Mouse (Mus musculus) adrenal gland, postnatal 4 days (tissue): ENCODE measurements around the gene 1110004F10Rik. TPM values are rescaled to one million over a fixed set of nuclear protein-coding genes. Genes with fewer than 3 reads are reported as not detected.
"Not testable (repeated sequence)": the region's sequence is repeated elsewhere in the genome, so short reads cannot be mapped to it uniquely, and the experiment has no call there.

ENCODE experiments used
- DNase-seq, 2 experiments: peaks; one replicate each; pipeline ENCODE4 v3.0.0; 2021 to 2022; ENCODE audit warnings: low spot score in 2 of 2, mixed read lengths in 2 of 2
- long read RNA-seq, 2 experiments: library from polyadenylated mRNA; stranded (forward); transcript quantifications; one replicate each; pipeline ENCODE4 v2.0.0; 2021
- total RNA-seq, 2 experiments: library from RNA; stranded (reverse); gene quantifications; 2 replicates each; pipeline ENCODE4 v1.2.3; 2021

Gene 1110004F10Rik
- 100 to 1,000 TPM; 132 to 137 TPM for total RNA-seq
- long read RNA-seq, experiment 1, transcript 1110004F10Rik-201 (5 exons, 1,479 nt): major isoform, 234 of 282 reads
- long read RNA-seq, experiment 1, transcript 1110004F10Rik-203 (5 exons, 927 nt): minor isoform, 9 of 282 reads
- long read RNA-seq, experiment 1, partial matches to known transcripts: 21 of 282 reads
- long read RNA-seq, experiment 1, other reads (novel, unspliced or antisense): 16 of 282 reads
- long read RNA-seq, experiment 2, transcript 1110004F10Rik-201 (5 exons, 1,479 nt): major isoform, 338 of 366 reads
- long read RNA-seq, experiment 2, transcript 1110004F10Rik-203 (5 exons, 927 nt): minor isoform, 6 of 366 reads
- long read RNA-seq, experiment 2, partial matches to known transcripts: 7 of 366 reads
- long read RNA-seq, experiment 2, other reads (novel, unspliced or antisense): 10 of 366 reads

DNA sequence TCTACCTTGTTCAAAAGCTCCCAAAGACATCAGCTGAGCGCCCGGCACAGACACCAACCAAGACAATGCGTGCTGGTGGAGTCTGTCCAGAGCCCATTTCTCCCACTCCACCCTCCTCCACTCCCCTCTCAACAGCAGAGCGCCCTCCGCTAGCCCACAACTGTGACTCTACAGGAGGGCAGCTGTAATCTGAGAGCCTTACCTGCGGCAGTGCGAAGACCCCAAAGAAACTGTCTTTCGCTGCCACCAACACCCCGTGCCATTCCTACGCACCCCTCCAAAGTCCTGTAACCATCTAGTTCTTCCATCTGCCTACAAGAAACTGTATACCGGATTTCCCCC is at the start of gene 1110004F10Rik:
Gene 1110004F10Rik, plus strand, starts transcription at position 202 of the 342 bp plus-strand sequence.
- DNase-seq: no peak

DNA sequence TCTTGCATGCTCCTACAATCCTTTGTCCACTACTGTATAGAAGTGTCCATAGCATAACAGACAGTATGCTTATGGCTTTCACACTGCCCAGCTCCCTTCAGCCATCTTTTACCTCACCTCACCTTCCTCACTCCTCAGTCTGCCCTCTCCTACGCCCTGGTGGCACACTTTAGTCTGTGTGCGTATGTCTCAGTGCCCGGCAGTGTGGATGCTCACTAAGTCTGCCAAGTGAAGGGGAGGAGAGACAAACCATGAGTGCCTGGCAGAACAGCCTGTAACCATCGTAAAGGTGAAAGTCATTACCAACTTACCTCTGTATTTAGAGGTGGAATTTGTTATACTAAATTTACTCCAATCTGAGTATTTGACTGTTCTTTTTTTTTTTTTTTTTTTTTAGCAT is 36.5 kb upstream of the 1110004F10Rik start:
- no peak for DNase-seq

DNA sequence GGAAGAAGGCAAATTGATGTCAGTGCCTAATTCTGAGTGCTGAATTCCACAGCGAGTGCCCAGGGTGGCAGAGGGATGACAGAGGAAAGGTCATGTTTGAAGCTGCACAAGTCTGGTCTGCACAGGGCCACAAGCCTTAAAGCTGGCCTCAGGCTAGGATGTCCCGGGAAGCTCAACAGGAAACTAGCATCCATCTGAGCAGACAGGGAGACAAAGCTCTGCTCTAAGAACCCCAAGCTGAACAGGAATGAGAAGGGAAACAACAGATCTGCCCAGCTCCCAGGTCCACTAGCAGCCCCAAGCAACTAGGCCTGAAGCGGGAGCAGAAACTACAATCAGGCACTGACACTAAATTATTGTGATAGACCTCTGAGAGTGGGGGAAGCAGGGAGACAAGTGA is 9.2 kb upstream of the 1110004F10Rik start:
- DNase-seq: no peak

DNA sequence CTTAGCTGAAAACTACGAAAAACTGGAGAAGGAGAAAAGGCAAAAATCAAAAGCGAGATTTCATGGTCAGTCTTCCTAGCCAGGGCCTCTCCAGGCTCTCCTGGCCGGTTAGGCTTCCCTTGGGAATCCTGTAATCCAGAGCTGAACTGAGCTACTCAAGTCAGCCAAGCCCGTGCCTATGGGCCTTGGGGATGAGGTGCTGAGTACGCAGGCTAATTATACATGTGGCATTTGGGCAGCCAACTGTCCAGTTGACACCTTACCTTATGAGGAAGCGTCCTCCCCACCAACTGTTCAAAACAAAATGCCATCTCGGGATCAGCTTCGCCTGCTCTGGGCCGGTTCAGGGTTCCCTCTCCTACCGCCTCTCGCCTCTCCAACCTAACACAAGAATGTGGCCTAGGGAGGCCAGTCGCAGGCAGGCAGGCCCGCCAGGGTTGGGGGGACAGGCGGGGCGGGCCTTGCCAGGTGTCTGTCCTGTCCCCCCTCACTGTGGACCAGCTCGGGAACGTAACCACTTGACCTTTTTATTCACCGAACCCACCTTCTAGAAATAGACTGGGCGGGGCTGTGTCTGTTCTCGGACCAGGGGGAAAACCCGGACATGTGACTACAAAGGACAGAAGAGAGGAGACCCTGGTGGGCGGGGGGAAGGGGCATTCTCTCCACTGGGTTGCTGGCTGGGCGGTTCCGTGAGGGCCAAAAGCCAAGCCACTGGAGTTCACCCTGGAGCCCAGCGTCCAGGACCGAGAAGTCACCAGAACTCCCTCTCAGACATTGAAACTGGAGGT is 8.4 kb upstream of the 1110004F10Rik start:
- no peak for DNase-seq

DNA sequence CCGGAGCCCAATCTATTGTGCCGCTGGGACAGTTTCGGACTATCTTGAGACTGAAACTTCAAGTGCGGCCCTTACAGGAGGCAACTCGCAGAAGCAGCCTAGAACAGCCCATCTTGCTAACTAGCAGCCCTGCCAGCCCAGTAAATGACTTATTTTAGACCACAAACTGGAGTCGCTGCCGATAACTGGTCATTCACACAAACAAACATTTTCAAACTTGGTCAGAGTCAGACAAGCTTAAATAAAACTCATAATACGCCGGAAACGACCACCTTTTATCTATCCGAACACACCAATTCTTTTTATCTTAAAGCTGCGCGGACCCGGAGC is 7.8 kb upstream of the 1110004F10Rik start:
- DNase-seq: no peak

DNA sequence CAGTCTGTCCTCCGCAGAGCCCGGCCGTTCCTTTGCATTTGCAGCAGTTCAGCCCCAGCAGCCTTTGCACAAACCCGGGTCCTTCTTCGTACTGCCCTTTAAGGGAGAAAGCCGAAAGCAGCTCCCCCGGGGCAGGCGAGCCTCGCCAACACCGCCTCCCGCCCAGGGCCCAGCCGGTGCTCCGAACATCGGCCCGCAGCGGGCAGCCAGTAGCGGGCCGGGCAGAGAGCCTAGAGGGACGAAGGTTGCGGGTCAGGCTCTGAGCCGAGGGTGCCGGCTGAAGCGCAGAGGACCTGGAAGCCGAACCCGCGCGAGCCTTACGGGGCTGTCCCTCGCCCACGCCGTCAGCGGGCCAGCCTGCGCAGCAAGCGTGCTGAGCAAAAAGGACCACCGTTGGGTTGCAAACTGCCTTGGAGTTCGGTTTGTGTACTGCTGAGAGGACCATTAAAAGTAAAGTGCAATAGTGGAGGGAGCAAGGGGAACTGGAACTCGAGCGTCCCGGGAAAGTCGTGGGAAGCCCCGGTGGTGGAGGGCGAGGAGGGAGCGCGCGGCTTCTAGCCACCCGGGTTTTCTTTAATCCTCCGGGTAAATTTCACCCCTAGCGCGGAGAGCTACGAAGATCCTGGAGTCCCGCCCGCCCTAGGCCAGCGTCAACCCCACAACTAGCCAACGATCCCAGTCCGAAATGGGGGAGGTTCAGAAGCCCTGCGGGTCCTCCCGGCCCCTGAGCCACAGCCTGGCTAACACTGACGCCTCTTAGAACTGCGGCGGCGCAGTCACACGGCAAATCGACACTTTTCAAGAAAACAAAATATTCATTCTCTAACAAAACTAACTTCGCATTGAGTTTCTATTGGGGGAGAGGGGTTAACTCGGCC is 7.2 kb upstream of the 1110004F10Rik start:
- DNase-seq: peak; percentile 33 to 42

DNA sequence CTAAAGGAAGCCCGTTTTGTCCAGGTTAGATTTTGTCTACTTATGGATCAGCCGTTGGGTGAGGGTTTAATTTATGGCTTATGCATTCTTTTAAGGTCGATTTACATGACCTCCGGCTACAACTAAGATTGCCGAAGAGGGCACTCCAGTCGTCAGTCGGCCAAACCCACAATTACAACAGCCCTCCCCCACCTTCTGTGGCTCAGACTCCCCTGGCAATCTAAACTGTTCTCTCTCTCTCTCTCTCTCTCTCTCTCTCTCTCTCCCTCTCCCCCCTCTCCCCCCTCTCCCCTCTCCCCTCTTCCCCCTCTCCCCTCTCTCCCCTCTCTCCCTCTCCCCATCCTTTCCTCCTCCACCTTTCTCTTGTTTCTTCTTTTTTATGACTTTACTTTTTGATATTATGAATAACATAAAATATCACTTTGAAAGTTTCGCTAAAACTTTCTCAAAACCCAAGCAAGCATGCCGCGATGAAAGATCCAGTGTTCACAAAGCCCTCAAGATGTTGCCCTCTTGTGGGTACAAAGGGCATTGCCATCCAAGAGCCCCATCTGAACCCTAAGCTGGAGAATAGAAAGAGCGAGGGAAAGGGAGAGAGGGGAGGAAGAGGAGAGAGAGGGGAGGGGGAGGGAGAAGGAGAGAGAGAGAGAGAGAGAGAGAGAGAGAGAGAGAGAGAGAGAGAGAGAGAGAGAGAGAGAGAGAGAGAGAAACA is 6.4 kb upstream of the 1110004F10Rik start:
- peak in 1 of 2 experiments; percentile 44 for DNase-seq

DNA sequence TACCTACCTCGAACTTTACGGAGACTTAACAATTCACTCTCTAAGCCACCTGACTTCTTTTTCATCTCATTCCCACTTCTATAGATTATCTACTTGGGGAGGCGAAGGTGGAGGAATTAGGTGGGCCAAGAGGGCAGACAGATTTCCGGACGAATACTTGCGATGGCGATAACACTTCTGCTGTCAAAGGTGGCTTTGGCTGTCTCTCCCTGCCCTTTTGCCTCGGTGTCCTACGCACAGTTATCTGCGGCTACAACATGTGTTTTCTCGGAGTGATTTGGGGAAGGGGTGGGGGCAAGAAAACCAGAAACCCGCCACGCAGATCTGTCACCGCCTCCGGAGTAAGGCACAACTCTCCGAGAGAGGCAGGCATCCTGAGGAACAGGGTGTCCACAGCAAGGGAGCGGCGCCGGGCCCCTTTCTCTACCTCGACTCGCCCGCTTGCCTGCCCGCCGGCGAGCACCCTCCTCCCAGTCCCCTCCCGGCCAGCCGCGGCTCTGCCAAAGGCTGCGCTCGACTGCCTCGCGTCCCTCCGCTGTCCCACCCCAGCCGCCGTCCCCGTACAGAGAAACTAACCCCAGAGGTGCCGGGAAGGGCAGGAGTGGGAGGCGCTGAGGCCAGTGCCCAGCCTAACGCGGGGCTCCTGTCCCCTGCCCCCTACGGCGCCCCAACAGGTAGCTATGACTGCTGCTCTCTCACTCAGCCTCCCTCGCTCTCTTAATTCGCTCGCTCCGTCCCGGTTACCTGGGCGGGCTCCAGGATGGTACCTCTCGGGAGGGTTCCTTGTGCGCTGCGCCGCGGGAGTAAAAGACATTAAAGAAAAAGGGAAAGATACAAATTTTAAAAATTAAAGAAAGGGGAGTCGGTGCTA is 5.6 kb upstream of the 1110004F10Rik start:
- peak in 1 of 2 experiments; percentile 21 for DNase-seq

DNA sequence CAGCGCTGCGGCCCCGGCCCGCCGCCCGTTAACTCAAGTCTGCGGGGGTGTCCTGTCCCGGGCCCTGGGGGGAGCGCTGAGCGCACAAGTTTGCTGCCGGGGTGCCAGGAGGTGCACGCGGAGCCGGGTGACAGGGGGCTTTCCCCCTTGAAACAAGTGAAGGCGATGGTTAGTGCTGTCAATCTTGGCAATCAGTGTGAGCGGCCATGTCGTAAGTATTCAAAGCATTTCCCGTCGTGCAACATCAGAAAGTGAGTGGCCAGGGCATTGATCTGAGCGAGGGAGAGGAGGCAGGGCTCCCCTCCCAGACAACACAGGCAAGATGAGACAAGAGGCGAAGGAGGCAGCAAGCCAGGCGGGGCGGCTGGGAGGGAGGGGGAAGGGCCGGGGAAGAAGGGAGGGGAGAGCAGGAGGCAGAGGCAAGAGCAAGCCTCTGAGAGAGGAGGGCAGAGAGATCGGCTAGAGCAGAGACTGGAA is 4.9 kb upstream of the 1110004F10Rik start:
- DNase-seq: no peak

DNA sequence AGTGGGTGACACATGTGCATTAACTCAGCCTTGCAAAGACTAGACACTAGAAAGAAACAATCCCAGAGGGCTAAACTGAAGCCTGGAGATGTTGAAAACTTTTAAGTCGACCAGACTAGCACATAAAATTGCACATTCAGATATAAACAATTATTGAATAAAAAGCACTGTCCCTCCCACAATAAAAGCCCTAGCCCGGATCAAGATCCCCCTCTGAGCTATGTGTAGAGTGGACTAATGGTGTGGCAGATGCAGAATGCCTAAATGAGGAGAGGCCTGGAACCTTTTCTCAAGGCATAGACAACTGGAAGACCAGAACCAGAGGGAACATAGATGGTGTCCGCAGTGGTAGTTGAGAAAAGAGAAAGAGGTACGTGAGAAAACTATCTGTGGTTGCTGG is 3.7 kb upstream of the 1110004F10Rik start:
- no peak for DNase-seq

DNA sequence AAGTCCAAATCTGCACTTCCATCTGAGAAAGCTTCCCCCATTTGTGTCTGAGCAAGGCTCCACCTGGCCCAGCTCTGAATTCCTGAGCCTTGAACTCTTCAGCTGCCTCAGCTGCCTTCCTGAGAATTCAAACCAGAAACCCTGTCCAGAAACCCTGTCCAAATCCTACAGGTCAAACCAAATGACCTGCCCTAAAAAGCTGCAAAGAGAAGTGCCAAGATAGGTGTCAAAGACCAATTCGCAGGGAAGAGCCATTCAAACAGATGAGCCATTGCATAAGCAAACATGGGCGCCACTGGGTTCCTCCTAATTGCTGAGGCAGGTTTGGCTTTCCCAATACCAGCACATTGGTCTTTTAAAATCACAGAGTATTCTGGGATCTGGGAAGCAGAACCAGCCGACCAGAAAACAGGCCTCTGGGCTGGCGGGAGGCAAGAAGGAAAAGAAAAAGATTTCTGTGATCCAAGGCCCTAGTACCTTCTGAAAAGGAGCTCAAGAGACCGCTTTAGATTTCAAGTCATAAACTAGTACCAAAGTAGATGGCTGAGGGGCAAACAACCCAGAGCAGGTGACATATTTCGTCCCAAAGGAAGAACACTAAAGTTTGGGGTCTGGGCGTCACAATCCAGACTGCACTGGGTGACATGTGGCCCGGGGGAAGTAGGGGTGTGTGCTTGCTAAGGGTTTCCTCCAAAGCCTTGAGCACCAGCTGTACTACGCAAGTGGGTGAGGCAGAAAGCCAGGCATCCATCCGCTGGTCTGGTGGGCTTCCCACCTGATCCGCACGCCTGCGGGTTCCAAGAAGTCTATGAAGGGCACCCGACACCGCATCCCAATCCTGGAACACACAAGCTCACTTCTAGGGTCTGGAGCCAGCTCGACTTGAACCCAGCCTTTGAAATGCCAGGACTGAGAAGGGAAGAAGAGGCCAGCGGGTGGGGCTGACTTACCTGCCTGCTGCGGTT is 2.3 kb upstream of the 1110004F10Rik start:
- DNase-seq: no peak

DNA sequence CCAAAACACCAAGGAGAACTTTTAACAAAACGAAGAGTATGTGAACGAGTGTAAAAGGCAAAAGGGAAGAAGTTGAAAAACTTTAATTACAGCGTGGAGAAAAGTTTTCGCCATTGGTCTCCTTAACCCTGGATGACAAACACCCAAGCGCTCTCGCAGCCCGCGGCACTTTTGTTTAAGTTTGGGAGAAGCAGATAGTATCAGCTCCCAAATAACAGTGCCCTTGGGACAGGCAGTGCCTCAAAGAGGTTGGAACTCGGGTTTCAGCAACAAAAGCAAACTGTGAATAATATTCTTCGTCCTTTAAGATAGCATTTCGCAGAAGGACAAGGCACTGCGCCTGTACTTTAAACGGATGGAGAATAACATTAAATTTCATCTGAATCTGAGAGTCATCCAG is 1.2 kb upstream of the 1110004F10Rik start:
- no peak for DNase-seq

DNA sequence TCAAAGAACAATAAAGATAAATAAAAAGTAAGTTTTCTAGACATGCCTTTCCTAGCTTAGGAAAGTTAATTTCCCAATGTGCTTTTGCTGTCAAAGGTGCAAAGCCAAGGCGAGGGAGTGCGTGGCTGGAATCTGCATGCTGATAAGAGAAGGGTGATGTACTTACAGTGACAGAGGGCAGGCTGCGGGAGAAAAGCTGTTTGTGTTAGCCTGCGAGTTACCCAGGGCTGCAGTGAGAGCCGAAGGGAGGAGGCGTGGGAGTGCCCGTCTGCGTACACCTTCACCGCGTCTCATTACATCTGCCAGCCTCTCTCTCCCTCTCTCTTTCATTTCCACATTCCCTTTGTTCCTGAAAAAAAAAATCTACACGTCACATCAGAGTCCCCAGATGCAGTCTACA is 686 bp upstream of the 1110004F10Rik start, which contains the start of gene Sox6:
Gene Sox6, minus strand, starts transcription at position 286 of the 400 bp plus-strand sequence.
- DNase-seq: no peak

DNA sequence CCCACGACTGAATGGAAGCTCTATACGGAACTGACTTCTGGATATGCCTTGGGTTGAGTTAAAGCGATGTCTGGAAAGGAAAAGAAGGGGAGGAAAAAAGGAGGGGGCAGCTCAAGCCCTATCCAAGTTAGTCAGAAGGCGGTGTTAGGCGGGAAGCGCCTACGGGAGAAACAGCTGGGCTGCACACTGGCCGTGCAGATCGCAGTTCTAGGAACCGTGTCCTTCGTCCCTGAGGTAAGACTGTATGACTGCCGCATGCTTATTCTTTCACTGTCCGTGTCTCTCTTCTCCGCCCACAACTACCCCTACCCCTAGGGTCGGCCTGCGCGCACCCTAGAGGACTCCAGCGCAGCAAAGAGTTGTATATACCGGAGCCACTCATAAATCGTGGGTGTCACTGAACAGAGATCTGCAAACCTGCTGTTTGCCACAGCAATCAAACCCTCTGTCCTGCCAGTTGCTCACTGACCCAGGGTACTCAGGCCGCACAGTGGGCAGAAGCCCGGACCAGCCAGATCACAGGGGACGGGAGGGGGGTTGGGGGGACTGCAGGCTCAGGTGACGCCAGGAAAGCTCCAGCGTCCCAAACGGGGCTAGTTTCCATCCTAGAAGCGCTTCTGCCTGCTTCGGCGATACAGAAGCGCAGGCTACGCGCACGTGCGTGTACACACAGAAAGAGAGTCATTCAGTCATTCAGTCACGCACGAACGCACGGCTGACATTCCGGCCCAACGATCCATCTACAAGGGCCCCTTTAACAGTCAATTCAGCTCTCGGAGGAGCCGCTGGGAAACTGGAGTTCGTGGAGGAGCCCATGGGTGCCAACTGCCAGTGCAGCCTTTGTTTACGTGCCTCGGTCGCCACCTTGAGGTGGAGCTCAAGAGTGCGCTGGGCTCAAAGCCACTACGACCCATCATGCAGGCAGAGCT is 605 bp downstream of the 1110004F10Rik start:
- peak; percentile 28 to 66 for DNase-seq

DNA sequence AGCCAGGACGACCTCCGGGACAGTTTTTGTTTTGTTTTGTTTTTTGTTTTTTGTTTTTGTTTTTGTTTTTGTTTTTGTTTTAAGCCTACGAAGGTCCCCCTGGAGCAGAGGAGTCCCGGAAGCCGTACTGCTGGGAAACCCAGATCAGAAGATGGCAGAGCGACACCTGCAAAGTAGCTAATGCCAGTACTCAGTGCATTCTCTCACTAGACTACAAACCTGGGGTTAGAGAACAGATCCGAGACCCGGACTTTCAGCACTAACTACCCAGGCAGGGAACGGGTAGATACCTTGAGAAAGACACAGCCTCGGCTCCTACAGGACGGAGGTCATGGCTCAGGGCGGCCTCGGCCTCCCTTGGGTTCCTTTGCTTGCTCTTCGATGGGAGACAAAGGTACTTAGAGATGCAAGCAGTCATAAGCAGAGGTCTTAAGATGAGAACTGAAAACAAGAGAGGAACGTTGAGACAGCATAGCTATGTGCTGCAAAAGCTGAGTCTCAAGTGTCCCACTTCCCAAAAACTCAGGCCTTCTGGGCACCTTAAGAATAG is 1.3 kb downstream of the 1110004F10Rik start:
- no peak for DNase-seq

DNA sequence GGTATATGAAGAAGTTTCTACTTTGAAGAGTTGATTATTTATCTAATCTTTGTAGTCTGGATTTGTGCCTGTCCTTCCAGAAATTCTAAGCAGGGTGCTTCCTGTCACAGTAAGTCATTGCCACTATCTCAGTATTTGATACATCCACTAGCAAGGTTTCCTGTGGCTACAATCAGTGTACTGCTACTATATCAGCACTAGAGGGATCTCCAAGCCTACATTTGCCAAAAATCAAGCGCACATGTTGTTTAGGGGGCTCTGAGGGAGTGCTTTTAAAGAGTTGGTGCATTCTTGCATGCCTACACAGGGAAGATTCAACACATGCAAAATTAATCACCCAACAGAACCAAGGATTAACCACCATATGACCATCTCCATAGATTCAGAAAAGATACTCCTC is 21.5 kb downstream of the 1110004F10Rik start:
- no peak for DNase-seq

DNA sequence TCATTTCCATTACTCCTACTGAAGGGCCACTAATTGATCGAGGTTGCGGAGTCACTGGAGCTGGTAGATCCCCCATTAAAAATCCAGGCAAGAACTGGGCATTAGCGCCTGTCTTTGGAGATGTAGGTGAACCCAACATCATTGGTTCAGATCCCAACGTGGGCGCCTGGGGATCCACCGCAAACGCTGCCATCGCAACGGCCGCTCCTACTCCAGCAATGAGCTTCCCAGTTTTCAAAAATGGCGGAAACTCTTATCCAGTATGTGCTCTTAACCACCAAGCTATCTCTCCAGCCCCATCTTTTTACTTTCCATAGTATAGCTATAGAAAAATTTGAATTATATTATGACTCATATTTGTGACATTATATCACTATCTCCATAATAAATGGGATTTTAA is 45.2 kb downstream of the 1110004F10Rik start, which contains the start of gene Gm4353:
Gene Gm4353, minus strand, starts transcription at position 270 of the 400 bp plus-strand sequence.
- not testable (repeated sequence) for DNase-seq
